Mouse (Mus musculus): ENCODE results near the gene Gm5935. TPM values are rescaled to one million over a fixed set of nuclear protein-coding genes. Genes with fewer than 3 reads are reported as not detected.
"Not testable (repeated sequence)": the region's sequence is repeated elsewhere in the genome, so short reads cannot be mapped to it uniquely, and the experiment has no call there.

Gm5935 gene
- not detected in 2 replicates for polyA plus RNA-seq (2012; rRNA removed)

DNA sequence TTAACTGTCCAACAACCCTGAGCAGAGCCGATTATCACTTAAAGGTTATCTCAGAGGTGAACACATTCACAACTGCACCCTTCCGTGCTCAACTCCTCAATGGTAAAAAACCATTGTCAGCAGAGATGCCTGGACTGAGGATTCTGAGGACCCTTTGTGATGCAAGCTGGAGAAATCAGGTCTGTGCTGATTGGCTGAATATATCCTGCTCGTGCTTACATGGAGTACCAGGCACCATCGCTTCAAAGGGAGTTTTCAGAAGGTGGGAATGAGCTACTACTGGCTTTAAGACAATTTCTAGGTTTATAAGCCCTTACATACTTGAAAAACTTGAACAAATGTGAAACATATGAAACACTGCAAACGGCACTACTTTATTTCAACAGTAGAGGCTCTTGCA, at the start of gene Gm5935:
Gm5935 (minus strand) TSS at position 101 of the 400 bp plus-strand sequence.
- 89% methylated on average over 5 of the region's 5 CpGs for WGBS
- not testable (repeated sequence) for H3K27ac ChIP-seq (ENCODE audit: insufficient read depth, low read depth, low read length); DNase-seq

More for the DNA sequence above, at the start of gene Gm5935:
- not testable (repeated sequence) for H3K27me3 ChIP-seq (replicated peaks; ENCODE audit: control insufficient read depth, insufficient read depth, low read length); H3K4me3 ChIP-seq (ENCODE audit: insufficient read depth, low read depth, low read length); H3K36me3 ChIP-seq (ENCODE audit: control insufficient read depth, insufficient read depth, low read length); H3K4me1 ChIP-seq (ENCODE audit: control insufficient read depth, insufficient read depth, low read length)

Other genes with a start within 250 kb of the Gm5935 start
- gene Gm4297, start 200.3 kb downstream of the Gm5935 start, polyA plus RNA-seq (2012; rRNA removed) = not detected in 2 replicates